ENCODE assay signal across 35 mouse cellular contexts in genomic region chr1:53300506-53300905, GRCm38 (mm10). TPM values are rescaled to one million over a fixed set of nuclear protein-coding genes. Genes with fewer than 3 reads are reported as not detected.
"Had no signal": no experiment of that assay in that cellular context is flagged by ENCODE, and none has a peak within 500 bp of the region (broad histone marks: within the 10 kb centered on the region; RNA-seq: fewer than 3 reads in every experiment).

No protein-coding gene starts in this region.

- H3K36me3 ChIP-seq: intestine, embryonic 15.5 days had no signal

- H3K9ac ChIP-seq: heart, embryonic 12.5 days; hindbrain, embryonic 12.5 days; hindbrain, embryonic 14.5 days; intestine, embryonic 15.5 days; limb, embryonic 12.5 days; liver, embryonic 13.5 days; liver, embryonic 15.5 days; liver, postnatal 0 days had no signal

- DNase-seq: gastrocnemius, adult 2 months; gastrocnemius, postnatal 10 days; gastrocnemius, postnatal 25 days; heart, adult 18-20 months; heart, postnatal 10 days; heart, postnatal 4 days; kidney, adult 18-20 months; kidney, adult 8-10 months; kidney, postnatal 10 days; kidney, postnatal 36 days; liver, embryonic 13.5 days; liver, postnatal 0 days had no signal

- H3K27ac ChIP-seq: gastrocnemius, adult 2 months; heart, embryonic 10.5 days; hindbrain, embryonic 10.5 days; hindbrain, embryonic 12.5 days; hindbrain, embryonic 14.5 days; intestine, embryonic 15.5 days; left cerebral cortex, adult 2 months; limb, embryonic 10.5 days; limb, embryonic 12.5 days; liver, embryonic 13.5 days; liver, embryonic 15.5 days had no signal

- H3K4me1 ChIP-seq: heart, embryonic 10.5 days; intestine, embryonic 15.5 days had no signal

- H3K27me3 ChIP-seq: heart, embryonic 12.5 days; hindbrain, embryonic 12.5 days; intestine, embryonic 15.5 days; limb, embryonic 12.5 days; liver, embryonic 13.5 days; liver, embryonic 15.5 days had no signal

- H3K4me3 ChIP-seq: gastrocnemius, adult 2 months; heart, embryonic 10.5 days; heart, embryonic 12.5 days; hindbrain, embryonic 10.5 days; hindbrain, embryonic 12.5 days; intestine, embryonic 15.5 days; left cerebral cortex, adult 2 months; limb, embryonic 10.5 days; limb, embryonic 12.5 days; liver, embryonic 13.5 days; liver, embryonic 15.5 days had no signal

RNA-seq across cellular contexts. Expression of gene Gm28778, which starts 3.6 kb away (rescaled TPM):
- total RNA-seq: granulocyte monocyte progenitor cell, adult 5-6 weeks; heart, postnatal 4 days; layer of hippocampus, postnatal 10 days; layer of hippocampus, postnatal 25 days; left cerebral cortex, adult 2 months had no signal
- polyA plus RNA-seq: heart, embryonic 10.5 days; heart, embryonic 12.5 days; heart, embryonic 14.5 days; heart, embryonic 16.5 days; hindbrain, embryonic 10.5 days; hindbrain, embryonic 12.5 days; hindbrain, embryonic 14.5 days; hindbrain, embryonic 16.5 days; intestine, embryonic 15.5 days; intestine, postnatal 0 days; kidney, embryonic 14.5 days; kidney, embryonic 16.5 days; limb, embryonic 10.5 days; limb, embryonic 12.5 days; liver, embryonic 11.5 days; liver, embryonic 13.5 days; liver, embryonic 15.5 days; liver, postnatal 0 days had no signal

RNA-seq across cellular contexts. Expression of gene Asdurf, which starts 51.9 kb away (rescaled TPM):
- total RNA-seq: heart, adult 18-20 months; heart, postnatal 4 days; layer of hippocampus, adult 18-20 months; layer of hippocampus, postnatal 10 days; left cerebral cortex, postnatal 14 days had no signal
- polyA plus RNA-seq: heart, embryonic 10.5 days; kidney, embryonic 14.5 days; large intestine, adult 2 months; limb, embryonic 10.5 days; liver, embryonic 11.5 days; liver, embryonic 15.5 days had no signal
